32 mouse cellular contexts compared by ENCODE assay signal in genomic region chr6:21166611-21167010, GRCm38 (mm10). TPM values are rescaled to one million over a fixed set of nuclear protein-coding genes. Genes with fewer than 3 reads are reported as not detected.
"Had no signal": no experiment of that assay in that cellular context is flagged by ENCODE, and none has a peak within 500 bp of the region (broad histone marks: within the 10 kb centered on the region; RNA-seq: fewer than 3 reads in every experiment).

No protein-coding gene starts in this region.

- H3K27me3 ChIP-seq: heart, embryonic 12.5 days; heart, embryonic 13.5 days; heart, embryonic 15.5 days; hindbrain, embryonic 12.5 days; hindbrain, embryonic 13.5 days; hindbrain, embryonic 15.5 days; intestine, embryonic 15.5 days; kidney, embryonic 15.5 days had no signal

- H3K4me3 ChIP-seq: heart, embryonic 12.5 days; heart, embryonic 13.5 days; heart, embryonic 15.5 days; hindbrain, embryonic 10.5 days; hindbrain, embryonic 12.5 days; hindbrain, embryonic 13.5 days; hindbrain, embryonic 15.5 days; intestine, embryonic 15.5 days; kidney, embryonic 15.5 days; layer of hippocampus, adult 2 months; left cerebral cortex, adult 2 months had no signal

- H3K36me3 ChIP-seq: heart, embryonic 12.5 days; heart, embryonic 13.5 days; heart, embryonic 15.5 days; hindbrain, embryonic 10.5 days; hindbrain, embryonic 12.5 days; hindbrain, embryonic 13.5 days; hindbrain, embryonic 15.5 days; intestine, embryonic 15.5 days; kidney, embryonic 15.5 days had no signal

- H3K4me1 ChIP-seq: heart, embryonic 12.5 days; heart, embryonic 13.5 days; heart, embryonic 15.5 days; hindbrain, embryonic 10.5 days; hindbrain, embryonic 12.5 days; hindbrain, embryonic 13.5 days; hindbrain, embryonic 15.5 days; intestine, embryonic 15.5 days; kidney, embryonic 15.5 days had no signal

- H3K9me3 ChIP-seq: heart, embryonic 12.5 days; heart, embryonic 13.5 days; heart, embryonic 15.5 days; hindbrain, embryonic 10.5 days; hindbrain, embryonic 12.5 days; hindbrain, embryonic 13.5 days; hindbrain, embryonic 15.5 days; intestine, embryonic 15.5 days; kidney, embryonic 15.5 days had no signal

- DNase-seq: heart, postnatal 10 days; heart, postnatal 14 days; heart, postnatal 36 days; heart, postnatal 4 days; kidney, adult 11 months; kidney, adult 18-20 months; kidney, adult 2 months; kidney, adult 8-10 months; kidney, adult 9 months; kidney, postnatal 10 days; kidney, postnatal 14 days; kidney, postnatal 25 days; kidney, postnatal 36 days; kidney, postnatal 4 days; layer of hippocampus, adult 9-11 months; layer of hippocampus, postnatal 36 days had no signal

- H3K27ac ChIP-seq: heart, embryonic 13.5 days; heart, embryonic 15.5 days; hindbrain, embryonic 10.5 days; hindbrain, embryonic 12.5 days; hindbrain, embryonic 13.5 days; hindbrain, embryonic 14.5 days; hindbrain, embryonic 15.5 days; hindbrain, postnatal 0 days; intestine, embryonic 15.5 days; kidney, embryonic 15.5 days; kidney, postnatal 0 days; layer of hippocampus, adult 2 months; left cerebral cortex, adult 2 months had no signal

RNA-seq across cellular contexts. Expression of gene Kcnd2, which starts 48.7 kb away (rescaled TPM):
- total RNA-seq: hematopoietic stem cell, adult 5-6 weeks had no signal
- polyA plus RNA-seq: inflammation-experienced regulatory T-cells, adult 6 months had no signal
